Mouse (Mus musculus): ENCODE measurements at regions not wholly inside any gene's neighbourhood (a gene's known extent, or its start where the extent isn't known, plus 50 kb on each side); places are given as distances from the start of the nearest gene placed in this dataset.

- TF ChIP-seq GATA2 (IDR thresholded peaks at IDR 0.05; ENCODE audit: borderline replicate concordance, low read depth, low read length): no peak
- no peak for TF ChIP-seq POLR2AphosphoS5 (IDR thresholded peaks at IDR 0.05; ENCODE audit: insufficient replicate concordance, low read depth, low read length)
- no peak for TF ChIP-seq GATA1 (IDR thresholded peaks at IDR 0.05; ENCODE audit: borderline replicate concordance, low read length)
- no peak for TF ChIP-seq TAL1 (conservative IDR thresholded peaks at IDR 0.05; ENCODE audit: low read depth, low read length)
- no peak for TF ChIP-seq CTCF (IDR thresholded peaks at IDR 0.05; ENCODE audit: low read depth, low read length)
- Histone ChIP-seq H3K36me3 (replicated peaks) (no peaks in the 10 kb centered on the region), H3K9me3 (replicated peaks) (no peaks in the 10 kb centered on the region), H3K27me3 (ENCODE audit: insufficient read depth, low read length) (no peaks in the 10 kb centered on the region), H3K4me1 (ENCODE audit: insufficient read depth, low read depth, low read length) (no peaks in the 10 kb centered on the region), H3K4me3 (ENCODE audit: low read depth, low read length) (no peak overlapping the region)
- ATAC-seq (ENCODE audit: extremely low read depth, insufficient number of reproducible peaks, low FRiP score, poor library complexity, severe bottlenecking) (no peak), DNase-seq (ENCODE audit: low spot score) (no peak)
Observed at GRCm38 (mm10) chr16:9509666-9510065, 485.7 kb downstream of the Grin2a start.

DNA sequence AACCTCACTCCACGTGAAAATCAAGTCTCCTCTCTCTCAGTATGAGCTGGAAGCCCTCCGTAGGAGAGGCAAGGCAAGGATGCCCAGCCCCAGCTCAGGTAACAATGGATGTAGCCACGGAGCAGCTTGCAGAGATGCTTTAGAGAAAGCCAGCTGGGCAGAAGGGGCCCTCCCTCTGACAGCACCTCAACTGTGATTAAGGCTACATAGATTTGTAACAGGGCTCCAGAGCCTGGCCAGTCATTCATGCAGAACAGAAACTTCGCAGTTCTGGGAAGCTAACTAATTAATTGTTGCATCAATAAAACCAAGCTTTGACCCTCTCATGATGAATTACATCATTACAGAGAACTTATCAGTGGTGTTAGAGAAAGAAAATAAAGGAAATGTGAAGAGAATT, 480.8 kb downstream of the Grin2a start:
- DNase-seq (ENCODE audit: low spot score): no peak
- ATAC-seq (ENCODE audit: extremely low read depth, insufficient number of reproducible peaks, low FRiP score, poor library complexity, severe bottlenecking): no peak
- no peak for TF ChIP-seq GATA1 (IDR thresholded peaks at IDR 0.05; ENCODE audit: borderline replicate concordance, low read length)
- no peak for TF ChIP-seq POLR2AphosphoS5 (IDR thresholded peaks at IDR 0.05; ENCODE audit: insufficient replicate concordance, low read depth, low read length)
- no peak for TF ChIP-seq CTCF (IDR thresholded peaks at IDR 0.05; ENCODE audit: low read depth, low read length)
- no peak for TF ChIP-seq TAL1 (conservative IDR thresholded peaks at IDR 0.05; ENCODE audit: low read depth, low read length)
- no peak for TF ChIP-seq GATA2 (IDR thresholded peaks at IDR 0.05; ENCODE audit: borderline replicate concordance, low read depth, low read length)
- H3K9me3 ChIP-seq (replicated peaks): no peaks in the 10 kb centered on the region
- H3K27me3 ChIP-seq (ENCODE audit: insufficient read depth, low read length): no peaks in the 10 kb centered on the region; the same call in 1 of the 2 replicates
- H3K36me3 ChIP-seq (replicated peaks): no peaks in the 10 kb centered on the region
- H3K4me3 ChIP-seq (ENCODE audit: low read depth, low read length): no peak overlapping the region
- no peaks in the 10 kb centered on the region for H3K4me1 ChIP-seq (ENCODE audit: insufficient read depth, low read depth, low read length)
